Mouse (Mus musculus) neural tube, embryonic 11.5 days (tissue): ENCODE measurements around the gene Ipo7. TPM values are rescaled to one million over a fixed set of nuclear protein-coding genes. Genes with fewer than 3 reads are reported as not detected.
"Not testable (repeated sequence)": the region's sequence is repeated elsewhere in the genome, so short reads cannot be mapped to it uniquely, and the experiment has no call there.

ENCODE experiments used
- ATAC-seq: fragments of 200-750 bp; cut with Nextera tagmentation; 2 replicates; pipeline ENCODE4 v1.8.0; 2017; ENCODE audit warnings: moderate number of reproducible peaks, mild to moderate bottlenecking, moderate TSS enrichment, moderate library complexity; ENCODE audit not compliant: insufficient read depth, low FRiP score, low TSS enrichment
- DNase-seq: peaks from one replicate; pipeline ENCODE4 v3.0.0-alpha.2; 2015; ENCODE audit warnings: low spot score
- H3K27ac ChIP-seq: fragments of 300-500 bp; sonication (generic); 2 replicates; pipeline ENCODE4 v1.5.1; 2014; ENCODE audit warnings: low read depth, mild to moderate bottlenecking, low read length
- H3K27me3 ChIP-seq: fragments of 300-500 bp; sonication (generic); 2 replicates; pipeline ENCODE4 v1.6.1; 2014; ENCODE audit warnings: mild to moderate bottlenecking, low read length, mixed read lengths; ENCODE audit not compliant: control insufficient read depth, insufficient read depth
- H3K36me3 ChIP-seq: fragments of 300-500 bp; sonication (generic); 2 replicates; pipeline ENCODE4 v1.6.1; 2014; ENCODE audit warnings: mild to moderate bottlenecking, low read length, moderate library complexity, mixed read lengths; ENCODE audit not compliant: control insufficient read depth, insufficient read depth
- H3K4me1 ChIP-seq: fragments of 300-500 bp; sonication (generic); 2 replicates; pipeline ENCODE4 v1.6.1; 2014; ENCODE audit warnings: low read length, mixed read lengths; ENCODE audit not compliant: control insufficient read depth, insufficient read depth
- H3K4me2 ChIP-seq: fragments of 300-500 bp; sonication (generic); 2 replicates; pipeline ENCODE4 v1.6.1; 2014; ENCODE audit warnings: low read depth, mild to moderate bottlenecking, moderate library complexity
- H3K4me3 ChIP-seq: fragments of 300-500 bp; sonication (generic); 2 replicates; pipeline ENCODE4 v1.5.1; 2014; ENCODE audit warnings: low read depth, low read length
- H3K9ac ChIP-seq: fragments of 300-500 bp; sonication (generic); 2 replicates; pipeline ENCODE4 v1.6.1; 2014; ENCODE audit warnings: mild to moderate bottlenecking, low read length
- H3K9me3 ChIP-seq: fragments of 300-500 bp; sonication (generic); 2 replicates; pipeline ENCODE4 v1.6.1; 2016; ENCODE audit warnings: low read length; ENCODE audit not compliant: control insufficient read depth
- WGBS: fragments of 180-500 bp; shearing (Covaris S2); extraction: QIAGEN DNeasy Blood & Tissue Kit; methylation state at CpG from one replicate; pipeline ENCODE4 v1.1.7; 2014; 5-methylcytosine and 5-hydroxymethylcytosine counted together
- polyA plus RNA-seq: library from polyadenylated mRNA; unstranded; fragments of >200 nt; fragmentation: Nextera tagmentation; extraction: Ambion mirVana; gene quantifications from 2 replicates; pipeline ENCODE4 v1.2.1, GENCODE M21; 2014

The Ipo7 gene
- polyA plus RNA-seq, 1 experiment from 2014 or later, result 36.3 TPM

- not testable (repeated sequence) for H3K4me1 ChIP-seq, H3K9me3 ChIP-seq, DNase-seq, H3K27me3 ChIP-seq, H3K36me3 ChIP-seq
- WGBS, result 38% methylated on average over 6 of the region's 6 CpGs
- peak within 1 kb of the TSS; percentile 69 for H3K4me3 ChIP-seq
- ATAC-seq, result 0 out of 2 replicates have a peak, but pooled peaks have one; percentile 10
- peak within 1 kb of the TSS; percentile 62 for H3K9ac ChIP-seq
- peak within 1 kb of the TSS; percentile 46 for H3K4me2 ChIP-seq
- peak within 1 kb of the TSS; percentile 47; the same call in 1 of the 2 replicates for H3K27ac ChIP-seq
These were observed 31.3 kb upstream of the Ipo7 start, which contains the start of gene Tmem41b for GRCm38 (mm10) chr7:109986775-109987174. Gene Tmem41b, minus strand, starts transcription at chr7:109986929.

GRCm38 (mm10) chr7:109991286-109991685, 26.8 kb upstream of the Ipo7 start:
- WGBS, result 97% methylated on average over 1 of the region's 1 CpGs
- Histone ChIP-seq H3K4me2 (no peak overlapping the region), H3K36me3 (no peaks in the 10 kb centered on the region), H3K4me1 (no peaks in the 10 kb centered on the region), H3K27me3 (no peaks in the 10 kb centered on the region), H3K9me3 (no peaks in the 10 kb centered on the region), H3K9ac (no peak overlapping the region), H3K4me3 (no peak overlapping the region), H3K27ac (no peak overlapping the region)
- DNase-seq (no peak), ATAC-seq (no peak)

- H3K4me3 ChIP-seq, result no peak overlapping the region
- no peaks in the 10 kb centered on the region for H3K9me3 ChIP-seq
- no peak overlapping the region for H3K27ac ChIP-seq
- H3K27me3 ChIP-seq, result no peaks in the 10 kb centered on the region
- no peak for ATAC-seq
- WGBS, result 65% methylated on average over 2 of the region's 2 CpGs
- H3K4me1 ChIP-seq, result no peaks in the 10 kb centered on the region
- no peak overlapping the region for H3K9ac ChIP-seq
- no peaks in the 10 kb centered on the region for H3K36me3 ChIP-seq
- DNase-seq, result no peak
- H3K4me2 ChIP-seq, result no peak overlapping the region
These were observed 24.7 kb upstream of the Ipo7 start for GRCm38 (mm10) chr7:109993157-109993959.

- Histone ChIP-seq H3K4me3 (no peak overlapping the region), H3K27ac (no peak overlapping the region), H3K4me1 (no peaks in the 10 kb centered on the region), H3K4me2 (no peak overlapping the region), H3K36me3 (no peaks in the 10 kb centered on the region), H3K9me3 (no peaks in the 10 kb centered on the region), H3K9ac (no peak overlapping the region), H3K27me3 (no peaks in the 10 kb centered on the region)
- 83% methylated on average over 4 of the region's 4 CpGs for WGBS
- no peak for ATAC-seq
- DNase-seq, result no peak
These were observed 19.7 kb upstream of the Ipo7 start for GRCm38 (mm10) chr7:109998388-109998787.

- no peak overlapping the region for H3K9ac ChIP-seq
- no peaks in the 10 kb centered on the region for H3K9me3 ChIP-seq
- DNase-seq (no peak), ATAC-seq (no peak)
- no peak overlapping the region for H3K27ac ChIP-seq
- no peak overlapping the region for H3K4me3 ChIP-seq
- no peaks in the 10 kb centered on the region for H3K36me3 ChIP-seq
- no peaks in the 10 kb centered on the region for H3K4me1 ChIP-seq
- H3K4me2 ChIP-seq, result no peak overlapping the region
- H3K27me3 ChIP-seq, result no peaks in the 10 kb centered on the region
These were observed 16.0 kb upstream of the Ipo7 start for GRCm38 (mm10) chr7:110002092-110002491.

- H3K4me1 ChIP-seq, result no peaks in the 10 kb centered on the region
- H3K27ac ChIP-seq, result no peak overlapping the region
- no peaks in the 10 kb centered on the region for H3K9me3 ChIP-seq
- peak overlapping the region; percentile 44; the same call in 1 of the 2 replicates for H3K9ac ChIP-seq
- no peaks in the 10 kb centered on the region for H3K36me3 ChIP-seq
- H3K4me2 ChIP-seq, result peak overlapping the region; percentile 10
- DNase-seq (peak; percentile 67), ATAC-seq (no peak)
- H3K27me3 ChIP-seq, result no peaks in the 10 kb centered on the region
- 17% methylated on average over 20 of the region's 20 CpGs for WGBS
- H3K4me3 ChIP-seq, result no peak overlapping the region
These were observed 15.1 kb upstream of the Ipo7 start for GRCm38 (mm10) chr7:110002968-110003367.

GRCm38 (mm10) chr7:110005976-110006375, 12.1 kb upstream of the Ipo7 start:
- ATAC-seq (no peak), DNase-seq (no peak)
- Histone ChIP-seq H3K9ac (no peak overlapping the region), H3K27me3 (no peaks in the 10 kb centered on the region), H3K27ac (no peak overlapping the region), H3K4me1 (no peaks in the 10 kb centered on the region), H3K4me2 (no peak overlapping the region), H3K9me3 (no peaks in the 10 kb centered on the region), H3K36me3 (no peaks in the 10 kb centered on the region), H3K4me3 (no peak overlapping the region)

- no peak for DNase-seq
These were observed 11.4 kb upstream of the Ipo7 start for GRCm38 (mm10) chr7:110006471-110007195.

GRCm38 (mm10) chr7:110008513-110008912, 9.6 kb upstream of the Ipo7 start:
- Histone ChIP-seq H3K27ac (no peak overlapping the region), H3K27me3 (no peaks in the 10 kb centered on the region), H3K4me1 (no peaks in the 10 kb centered on the region), H3K9me3 (no peaks in the 10 kb centered on the region), H3K4me2 (no peak overlapping the region), H3K36me3 (no peaks in the 10 kb centered on the region), H3K4me3 (no peak overlapping the region), H3K9ac (no peak overlapping the region)
- ATAC-seq (no peak), DNase-seq (no peak)
- WGBS, result 91% methylated on average over 1 of the region's 1 CpGs

More at GRCm38 (mm10) chr7:110006471-110007195, 11.4 kb upstream of the Ipo7 start:
- Histone ChIP-seq H3K27ac (no peak overlapping the region), H3K9me3 (no peaks in the 10 kb centered on the region), H3K27me3 (no peaks in the 10 kb centered on the region), H3K36me3 (no peaks in the 10 kb centered on the region), H3K9ac (no peak overlapping the region), H3K4me3 (no peak overlapping the region), H3K4me2 (no peak overlapping the region), H3K4me1 (no peaks in the 10 kb centered on the region)
- WGBS, result 82% methylated on average over 5 of the region's 5 CpGs
- ATAC-seq, result no peak
